Mouse (Mus musculus): Measurements from ENCODE around the gene Polr2i. TPM values are rescaled to one million over a fixed set of nuclear protein-coding genes. Genes with fewer than 3 reads are reported as not detected.
A peak's percentile ranks its signal among the peaks of the same experiment; 100 is the strongest.
"Not testable (repeated sequence)": the region's sequence is repeated elsewhere in the genome, so short reads cannot be mapped to it uniquely, and the experiment has no call there.

The Polr2i gene
- polyA plus RNA-seq, 1 experiment from 2014 or later, result 113 TPM

- Histone ChIP-seq H3K4me1 (peaks cover 27% of the 10 kb centered on the region), H3K9ac (peak overlapping the region; percentile 98), H3K4me3 (peak overlapping the region; percentile 91), H3K9me3 (no peaks in the 10 kb centered on the region), H3K36me3 (peaks cover 29% of the 10 kb centered on the region), H3K27me3 (replicated peaks) (no peaks in the 10 kb centered on the region), H3K27ac (replicated peaks) (peak overlapping the region; percentile 93), H3K4me2 (peak overlapping the region; percentile 93)
- peak; percentile 88 for ATAC-seq (ENCODE audit: extremely low read depth, insufficient number of reproducible peaks, low FRiP score, low TSS enrichment)
- under 1% methylated on average over 28 of the region's 28 CpGs for WGBS
Observed at GRCm38 (mm10) chr7:30194884-30195283, 36.9 kb upstream of the Polr2i start.

- Histone ChIP-seq H3K27me3 (replicated peaks) (no peaks in the 10 kb centered on the region), H3K9ac (peak overlapping the region; percentile 98), H3K27ac (replicated peaks) (no peak overlapping the region), H3K9me3 (no peaks in the 10 kb centered on the region), H3K4me1 (peaks cover 27% of the 10 kb centered on the region), H3K36me3 (peaks cover 24% of the 10 kb centered on the region), H3K4me3 (peak overlapping the region; percentile 91), H3K4me2 (peak overlapping the region; percentile 93)
- 62% methylated on average over 6 of the region's 6 CpGs for WGBS
- ATAC-seq (ENCODE audit: extremely low read depth, insufficient number of reproducible peaks, low FRiP score, low TSS enrichment), result no peak
Observed at GRCm38 (mm10) chr7:30195461-30195860, 36.3 kb upstream of the Polr2i start.

GRCm38 (mm10) chr7:30196171-30196570, 35.6 kb upstream of the Polr2i start:
- Histone ChIP-seq H3K4me2 (no peak overlapping the region), H3K9me3 (no peaks in the 10 kb centered on the region), H3K4me1 (peaks cover 27% of the 10 kb centered on the region), H3K36me3 (peaks cover 16% of the 10 kb centered on the region), H3K27me3 (replicated peaks) (no peaks in the 10 kb centered on the region), H3K4me3 (no peak overlapping the region), H3K27ac (replicated peaks) (no peak overlapping the region), H3K9ac (0 out of 2 replicates have a peak overlapping the region, but pooled peaks have one; percentile 1)
- ATAC-seq (ENCODE audit: extremely low read depth, insufficient number of reproducible peaks, low FRiP score, low TSS enrichment), result no peak
- WGBS, result 62% methylated on average over 6 of the region's 6 CpGs

DNA sequence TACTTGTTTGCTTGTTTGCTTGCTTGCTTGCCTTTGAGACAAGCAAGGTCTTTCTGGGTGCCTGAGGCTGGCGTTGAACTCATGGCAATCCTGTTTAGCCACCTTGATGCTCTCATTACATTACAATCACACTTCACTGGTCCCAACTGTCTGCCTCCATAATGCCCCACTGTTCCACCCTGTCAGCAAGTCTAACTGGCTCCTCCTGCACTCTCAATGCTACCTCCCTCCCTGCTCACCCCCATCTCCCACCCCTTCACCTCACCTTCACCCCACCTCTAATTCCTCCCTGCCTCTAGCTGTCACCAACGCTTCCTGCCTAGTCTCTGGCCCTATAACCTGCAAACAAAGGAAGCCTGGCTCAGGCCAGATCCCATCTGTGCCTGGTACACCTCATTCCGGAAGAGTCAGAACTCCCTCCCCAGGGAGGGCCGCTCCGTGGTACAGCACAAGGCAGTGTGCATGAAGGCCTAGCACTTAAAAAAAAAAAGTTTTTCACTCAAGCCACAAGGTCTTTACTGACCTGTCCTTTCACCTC, 34.1 kb upstream of the Polr2i start:
- no peak for ATAC-seq (ENCODE audit: extremely low read depth, insufficient number of reproducible peaks, low FRiP score, low TSS enrichment)
- Histone ChIP-seq H3K27me3 (replicated peaks) (no peaks in the 10 kb centered on the region), H3K9me3 (no peaks in the 10 kb centered on the region), H3K9ac (no peak overlapping the region), H3K4me1 (peaks cover 24% of the 10 kb centered on the region), H3K27ac (replicated peaks) (no peak overlapping the region), H3K4me2 (no peak overlapping the region), H3K36me3 (peaks cover 2% of the 10 kb centered on the region; the same call in 1 of the 2 replicates), H3K4me3 (no peak overlapping the region)
- 50% methylated on average over 5 of the region's 5 CpGs for WGBS

- 6% methylated on average over 8 of the region's 8 CpGs for WGBS
- Histone ChIP-seq H3K4me1 (peaks cover 15% of the 10 kb centered on the region), H3K36me3 (no peaks in the 10 kb centered on the region), H3K27ac (replicated peaks) (no peak within 1 kb of the TSS; the same call in 1 of the 2 replicates), H3K9me3 (no peaks in the 10 kb centered on the region), H3K27me3 (replicated peaks) (no peaks in the 10 kb centered on the region), H3K4me3 (no peak within 1 kb of the TSS), H3K4me2 (peak within 1 kb of the TSS; percentile 54), H3K9ac (0 out of 2 replicates have a peak within 1 kb of the TSS, but pooled peaks have one; percentile 28)
- ATAC-seq (ENCODE audit: extremely low read depth, insufficient number of reproducible peaks, low FRiP score, low TSS enrichment), result no peak
Observed at GRCm38 (mm10) chr7:30198481-30198971, 33.2 kb upstream of the Polr2i start, which contains the start of gene Capns1. Gene Capns1 (minus strand): TSS chr7:30198811.

DNA sequence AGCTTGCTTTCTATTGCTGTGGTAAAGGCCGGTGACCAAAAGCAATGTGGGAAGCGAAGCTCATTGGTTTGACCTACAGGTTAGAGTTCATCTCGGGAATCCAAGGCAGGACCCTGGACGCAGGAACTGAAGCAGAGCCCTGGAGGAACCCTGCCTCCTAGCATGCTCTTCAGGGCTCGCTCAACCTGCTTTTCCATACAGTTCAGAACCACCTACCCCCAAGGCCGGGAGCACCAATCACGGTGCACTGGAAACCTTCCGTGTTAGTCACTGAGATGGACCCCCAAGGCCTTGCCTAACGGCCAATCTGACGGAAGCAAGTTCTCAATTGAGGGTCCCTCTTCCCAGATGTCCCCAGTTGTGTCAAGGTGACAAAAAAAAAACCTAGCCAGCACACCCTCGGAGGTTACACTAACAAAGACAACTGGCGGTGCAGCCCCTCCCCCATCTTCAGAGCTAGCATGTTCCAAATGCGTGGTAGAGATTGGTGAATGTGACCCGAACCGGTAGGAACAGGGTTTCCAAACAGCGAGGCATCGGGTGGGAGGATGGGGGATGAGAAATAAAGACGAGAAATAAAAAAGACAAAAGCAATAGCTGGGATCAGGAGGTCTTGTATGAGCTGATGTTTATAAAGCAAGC, 32.1 kb upstream of the Polr2i start:
- Histone ChIP-seq H3K27ac (replicated peaks) (no peak overlapping the region), H3K4me3 (no peak overlapping the region), H3K9me3 (no peaks in the 10 kb centered on the region), H3K4me1 (peaks cover 23% of the 10 kb centered on the region), H3K36me3 (no peaks in the 10 kb centered on the region), H3K9ac (no peak overlapping the region), H3K27me3 (replicated peaks) (no peaks in the 10 kb centered on the region), H3K4me2 (no peak overlapping the region)
- 70% methylated on average over 18 of the region's 18 CpGs for WGBS
- ATAC-seq (ENCODE audit: extremely low read depth, insufficient number of reproducible peaks, low FRiP score, low TSS enrichment), result no peak

DNA sequence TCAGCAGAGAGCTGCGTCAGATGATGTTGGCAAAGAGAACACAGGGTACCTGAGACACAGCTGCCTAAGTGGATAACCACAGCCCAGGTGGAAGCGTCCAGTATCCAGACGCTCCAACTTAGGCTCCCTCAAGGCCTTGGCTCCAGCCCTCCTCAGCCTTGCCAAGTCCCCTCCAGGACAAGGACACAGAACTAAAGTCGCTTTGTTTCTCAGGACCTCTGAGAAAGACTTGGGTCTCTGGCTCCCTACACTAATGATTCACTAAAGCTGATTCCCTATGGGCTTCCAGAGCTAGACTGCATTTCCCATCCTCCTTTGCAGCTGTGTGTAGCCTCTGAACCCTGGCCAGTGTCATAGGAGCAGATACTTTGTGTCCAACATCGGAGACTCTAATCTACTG, 31.5 kb upstream of the Polr2i start:
- no peak for ATAC-seq (ENCODE audit: extremely low read depth, insufficient number of reproducible peaks, low FRiP score, low TSS enrichment)
- Histone ChIP-seq H3K4me1 (peaks cover 24% of the 10 kb centered on the region), H3K36me3 (no peaks in the 10 kb centered on the region), H3K4me2 (no peak overlapping the region), H3K9ac (no peak overlapping the region), H3K27me3 (replicated peaks) (no peaks in the 10 kb centered on the region), H3K9me3 (no peaks in the 10 kb centered on the region), H3K4me3 (no peak overlapping the region), H3K27ac (replicated peaks) (no peak overlapping the region)
- WGBS, result 81% methylated on average over 5 of the region's 5 CpGs

GRCm38 (mm10) chr7:30200661-30201060, 31.1 kb upstream of the Polr2i start:
- H3K27me3 ChIP-seq (replicated peaks); H3K9ac ChIP-seq; ATAC-seq (ENCODE audit: extremely low read depth, insufficient number of reproducible peaks, low FRiP score, low TSS enrichment); H3K27ac ChIP-seq (replicated peaks); H3K9me3 ChIP-seq; H3K4me3 ChIP-seq; H3K4me2 ChIP-seq; H3K36me3 ChIP-seq: not testable (repeated sequence)
- H3K4me1 ChIP-seq, result peaks cover 20% of the 10 kb centered on the region
- whole genome bisulfite sequencing, result 85% methylated on average over 5 of the region's 5 CpGs

- WGBS, result 64% methylated on average over 11 of the region's 11 CpGs
- Histone ChIP-seq H3K27me3 (replicated peaks) (no peaks in the 10 kb centered on the region), H3K4me2 (no peak overlapping the region), H3K4me3 (no peak overlapping the region), H3K4me1 (peaks cover 18% of the 10 kb centered on the region), H3K27ac (replicated peaks) (no peak overlapping the region), H3K36me3 (no peaks in the 10 kb centered on the region), H3K9me3 (no peaks in the 10 kb centered on the region), H3K9ac (no peak overlapping the region)
- ATAC-seq (ENCODE audit: extremely low read depth, insufficient number of reproducible peaks, low FRiP score, low TSS enrichment), result no peak
Observed at GRCm38 (mm10) chr7:30202895-30203690, 28.7 kb upstream of the Polr2i start.

DNA sequence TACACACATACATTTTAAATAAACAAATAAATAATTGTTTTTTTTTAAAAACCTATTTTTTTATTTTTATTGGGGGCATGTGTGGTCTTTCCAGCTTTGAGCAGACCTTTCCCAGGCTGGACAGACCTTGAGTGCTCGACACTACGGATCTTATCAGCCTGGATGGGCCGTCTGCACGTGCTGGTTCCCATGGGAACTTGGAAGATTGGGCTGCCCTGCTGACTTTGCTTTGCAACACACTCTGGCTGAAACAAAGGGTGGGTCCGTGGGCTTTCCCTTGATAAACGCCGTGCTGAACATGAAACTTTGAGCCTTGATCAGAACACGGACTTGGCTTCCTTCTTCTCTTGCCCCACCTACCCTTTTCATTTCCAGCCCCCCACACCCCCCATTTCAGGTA, 27.4 kb upstream of the Polr2i start:
- peak overlapping the region; percentile 43 for H3K4me2 ChIP-seq
- H3K4me1 ChIP-seq, result peaks cover 13% of the 10 kb centered on the region; the same call in 1 of the 2 replicates
- 13% methylated on average over 8 of the region's 8 CpGs for WGBS

GRCm38 (mm10) chr7:30205383-30205782, 26.4 kb upstream of the Polr2i start:
- H3K27ac ChIP-seq (replicated peaks), result no peak overlapping the region
- H3K9me3 ChIP-seq, result no peaks in the 10 kb centered on the region
- WGBS, result 4% methylated on average over 2 of the region's 2 CpGs
- no peaks in the 10 kb centered on the region for H3K36me3 ChIP-seq
- no peak overlapping the region for H3K4me3 ChIP-seq
- H3K27me3 ChIP-seq (replicated peaks), result no peaks in the 10 kb centered on the region
- no peak overlapping the region for H3K4me2 ChIP-seq
- peaks cover 13% of the 10 kb centered on the region; the same call in 1 of the 2 replicates for H3K4me1 ChIP-seq
- no peak for ATAC-seq (ENCODE audit: extremely low read depth, insufficient number of reproducible peaks, low FRiP score, low TSS enrichment)
- H3K9ac ChIP-seq, result no peak overlapping the region

More for the DNA sequence above, 27.4 kb upstream of the Polr2i start:
- Histone ChIP-seq H3K36me3 (no peaks in the 10 kb centered on the region), H3K27ac (replicated peaks) (no peak overlapping the region), H3K27me3 (replicated peaks) (no peaks in the 10 kb centered on the region), H3K9me3 (no peaks in the 10 kb centered on the region), H3K9ac (peak overlapping the region; percentile 54), H3K4me3 (no peak overlapping the region)
- ATAC-seq (ENCODE audit: extremely low read depth, insufficient number of reproducible peaks, low FRiP score, low TSS enrichment), result no peak
